Mouse (Mus musculus): ENCODE results near the gene Hydin.
A peak's percentile ranks its signal among the peaks of the same experiment; 100 is the strongest.
"Not testable (repeated sequence)": the region's sequence is repeated elsewhere in the genome, so short reads cannot be mapped to it uniquely, and the experiment has no call there.

The Hydin gene

DNA sequence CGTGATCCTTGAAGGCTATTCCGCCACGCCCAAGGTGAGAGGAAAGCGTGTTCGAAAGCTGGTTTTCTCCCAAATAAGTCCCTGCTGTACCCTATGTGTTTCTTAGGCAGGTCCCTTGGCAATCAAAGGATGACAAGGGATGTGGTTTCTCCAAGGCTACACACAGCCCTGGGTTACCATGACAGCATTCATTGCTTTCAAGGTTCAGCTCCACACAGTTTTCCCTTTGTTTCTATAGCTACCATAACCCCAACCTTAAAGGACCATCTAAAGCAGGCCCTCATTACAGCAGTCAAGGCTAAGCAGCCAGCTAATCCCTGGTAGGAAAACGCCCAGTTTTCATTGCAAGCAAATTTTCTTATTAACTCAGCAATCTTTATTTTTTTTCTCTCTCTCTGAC, 183.7 kb downstream of the Hydin start:
- no peak for DNase-seq (ENCODE audit: low spot score)

DNA sequence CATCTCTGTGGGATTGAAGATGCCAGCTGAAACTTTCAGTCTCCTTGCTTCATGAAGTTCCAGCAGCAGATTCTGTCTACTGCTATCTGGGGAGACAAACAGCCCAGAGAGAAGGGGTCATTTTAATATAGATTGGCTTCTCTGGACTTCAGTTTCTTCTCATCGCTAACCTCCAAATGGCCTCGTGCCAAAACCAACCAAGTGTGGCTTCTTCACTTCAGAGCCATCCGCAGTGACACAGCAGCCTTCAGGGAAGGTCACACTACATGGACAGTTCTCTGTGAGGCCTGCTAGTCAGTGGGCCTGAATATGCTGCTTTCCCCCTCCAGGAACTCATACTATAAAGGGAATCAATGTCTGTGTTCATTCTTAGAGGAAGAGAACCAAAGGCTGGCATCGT, 187.7 kb downstream of the Hydin start:
- DNase-seq (ENCODE audit: low spot score) = no peak

DNA sequence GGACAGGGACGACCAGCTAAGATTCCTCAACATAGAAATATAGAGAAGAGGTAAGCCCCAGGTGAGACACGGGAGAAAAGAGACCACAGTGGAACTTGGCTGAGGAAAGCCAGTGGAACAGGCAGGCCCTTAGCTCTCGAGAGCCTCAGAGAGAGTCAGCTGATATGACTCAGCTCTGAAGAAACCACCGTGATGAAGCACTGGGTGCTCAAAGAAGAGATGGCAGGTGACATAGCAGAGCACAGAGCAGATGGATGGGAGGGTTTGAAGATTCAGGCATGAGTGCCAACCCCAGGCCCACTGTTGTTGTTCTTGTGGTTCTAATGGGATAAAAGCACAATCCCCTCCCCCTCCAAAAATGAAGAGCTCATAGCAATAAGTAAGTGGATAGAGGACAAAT, 190.6 kb downstream of the Hydin start:
- DNase-seq (ENCODE audit: low spot score) = no peak

DNA sequence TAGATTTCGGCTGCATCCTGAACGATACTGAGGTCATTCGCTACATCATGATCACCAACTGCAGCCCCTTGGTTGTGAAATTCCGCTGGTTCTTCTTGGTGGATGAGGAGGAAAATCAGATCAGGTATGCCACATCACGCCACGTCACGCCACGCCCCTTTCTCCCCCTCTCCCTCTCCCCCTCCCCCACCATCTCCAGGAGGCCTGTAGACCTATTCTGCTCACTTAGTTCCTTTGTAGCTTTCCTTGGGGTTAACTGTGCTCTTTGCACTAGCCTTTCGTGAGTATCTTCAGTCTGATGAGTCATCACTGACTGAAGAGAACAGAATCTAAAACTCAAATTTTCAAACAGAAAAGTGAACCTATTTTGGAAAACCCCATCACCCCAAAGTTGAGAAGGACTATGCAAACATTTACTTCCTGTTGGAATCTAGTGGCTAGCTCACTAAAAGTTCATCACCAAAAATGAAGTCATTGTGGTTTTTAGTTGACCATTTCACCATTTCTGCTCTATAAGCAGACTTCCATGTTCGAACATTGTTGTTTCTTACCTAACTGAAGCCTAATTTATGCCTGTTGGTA, 195.9 kb downstream of the Hydin start:
- DNase-seq (ENCODE audit: low spot score) = no peak

DNA sequence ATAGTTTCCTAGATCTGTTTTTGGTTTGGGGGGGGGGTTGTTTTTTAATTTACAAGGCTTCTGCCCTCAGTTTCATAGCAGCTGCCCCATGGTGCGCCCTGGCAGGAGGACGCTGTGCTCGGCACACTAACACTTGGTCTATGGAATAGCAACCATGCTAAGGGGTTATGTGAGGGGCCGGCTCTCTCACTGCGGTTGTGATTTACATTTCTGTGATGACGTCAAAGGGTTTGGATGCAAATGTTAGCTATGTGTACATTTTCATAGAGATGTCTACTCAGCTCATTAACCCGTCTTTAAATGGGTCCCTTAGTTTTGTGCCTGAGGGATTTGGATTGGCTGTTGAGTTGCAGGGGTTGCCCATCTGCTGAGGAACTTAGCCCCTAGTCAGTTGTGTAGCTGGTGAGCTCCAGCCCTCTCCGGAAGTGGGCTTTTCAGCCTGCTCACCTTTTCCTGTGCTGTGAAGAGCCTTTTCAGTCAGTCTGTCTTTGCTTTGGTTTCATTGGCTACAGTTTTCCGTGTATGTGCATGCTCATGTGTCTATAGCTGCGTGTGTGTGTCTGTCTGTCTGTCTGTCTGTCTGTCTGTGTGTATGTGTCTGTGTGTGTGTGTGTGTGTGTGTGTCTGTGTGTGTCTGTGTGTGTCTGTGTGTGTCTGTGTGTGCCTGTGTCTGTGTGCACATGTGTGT, 197.1 kb downstream of the Hydin start:
- no peak for DNase-seq (ENCODE audit: low spot score)

DNA sequence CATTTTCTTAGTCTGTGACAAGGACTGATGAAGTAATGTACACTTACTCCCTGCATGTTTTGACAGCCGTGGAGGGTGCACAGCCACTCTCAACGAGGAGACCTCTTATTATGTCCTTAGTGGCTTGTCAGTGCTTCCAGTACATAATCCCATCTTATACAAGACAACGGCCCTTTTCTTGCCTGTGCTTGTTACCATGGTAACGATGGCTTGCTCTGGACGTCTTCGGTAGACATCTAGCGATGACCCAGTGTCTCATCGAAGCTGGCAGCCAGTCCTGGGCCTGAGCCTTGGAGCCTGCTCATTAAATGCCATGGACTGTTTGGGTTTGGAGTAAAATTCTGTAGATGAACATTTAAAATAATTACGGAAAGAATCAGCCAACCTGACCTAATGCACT, 198.8 kb downstream of the Hydin start:
- no peak for DNase-seq (ENCODE audit: low spot score)

DNA sequence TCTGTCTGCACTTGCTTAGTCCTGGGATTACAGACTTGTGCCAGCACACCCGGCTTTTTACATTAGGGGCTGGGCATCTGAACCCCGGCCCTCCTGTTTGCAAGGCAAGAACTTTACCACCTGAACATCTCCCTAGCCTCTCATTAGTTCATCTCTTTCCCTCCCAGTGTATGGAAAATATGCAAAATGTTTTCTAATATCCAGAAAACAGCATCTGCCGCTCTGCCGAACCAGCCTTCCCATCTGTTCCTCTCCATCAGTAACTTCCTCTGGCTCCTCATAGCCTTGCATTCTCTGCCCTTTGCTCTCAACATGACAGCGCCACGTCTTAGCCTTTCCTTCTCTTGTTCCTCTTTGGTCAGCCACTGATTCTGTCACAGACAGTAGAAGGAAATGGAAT, 210.5 kb downstream of the Hydin start:
- DNase-seq (ENCODE audit: low spot score) = no peak

DNA sequence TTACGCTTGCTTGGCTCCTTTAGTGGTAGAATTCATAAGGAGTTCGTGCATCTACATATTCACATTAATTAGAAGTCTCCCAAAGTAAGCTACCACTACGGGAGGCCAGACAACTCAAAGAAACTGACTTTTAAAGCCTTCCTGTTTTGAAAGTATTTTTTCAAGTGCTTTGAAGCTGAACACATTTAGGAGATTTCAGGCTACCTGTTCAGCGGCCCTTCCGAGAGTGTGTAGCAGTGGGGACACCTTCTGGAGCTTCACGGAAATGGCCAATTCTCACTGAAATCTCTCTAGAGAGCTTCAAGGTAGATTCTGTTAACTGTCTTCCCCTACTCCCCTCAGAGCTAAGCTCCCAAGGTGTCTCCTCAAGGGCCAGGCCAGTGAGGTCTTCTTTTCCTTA, 211.8 kb downstream of the Hydin start:
- DNase-seq (ENCODE audit: low spot score) = peak; percentile 27

DNA sequence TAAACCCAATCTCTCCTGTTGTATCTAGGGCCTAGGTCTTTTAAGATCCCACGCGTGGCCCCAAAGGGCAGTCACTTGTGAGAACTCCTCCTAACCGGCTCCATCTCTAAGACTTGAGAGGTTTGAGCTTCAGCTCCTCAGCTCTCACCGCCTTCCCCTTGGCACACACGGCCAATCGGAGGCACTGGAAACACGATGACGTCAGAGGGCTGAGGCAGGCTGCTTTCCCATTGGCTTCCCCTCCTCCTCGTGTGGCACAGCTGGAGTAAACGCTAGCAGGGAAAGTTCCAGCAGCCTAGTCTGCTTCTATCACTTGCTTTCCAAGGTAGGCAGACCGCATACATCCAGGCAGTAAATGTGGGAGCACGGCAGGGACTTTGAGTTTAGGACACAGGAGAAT, 212.6 kb downstream of the Hydin start:
- DNase-seq (ENCODE audit: low spot score) = no peak

DNA sequence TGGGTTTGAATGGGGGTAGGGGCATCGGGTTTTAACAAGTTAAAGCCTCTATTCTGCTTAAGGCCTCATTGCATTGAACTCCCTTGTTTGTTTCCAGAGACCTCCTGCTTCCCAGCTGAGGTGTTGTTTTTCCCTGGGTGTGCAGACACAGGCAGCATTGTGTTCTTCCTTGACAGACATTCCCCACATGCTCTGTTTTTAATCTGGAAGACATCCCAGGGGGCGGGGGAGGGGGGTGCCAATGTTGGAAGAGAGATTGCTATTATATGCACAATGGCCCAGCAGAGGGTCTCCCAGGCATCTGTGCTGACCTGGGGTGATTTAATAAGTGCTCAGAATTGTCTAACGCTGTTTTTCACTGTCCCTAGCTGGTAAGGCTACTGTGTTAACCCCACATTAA, 215.5 kb downstream of the Hydin start:
- no peak for DNase-seq (ENCODE audit: low spot score)

DNA sequence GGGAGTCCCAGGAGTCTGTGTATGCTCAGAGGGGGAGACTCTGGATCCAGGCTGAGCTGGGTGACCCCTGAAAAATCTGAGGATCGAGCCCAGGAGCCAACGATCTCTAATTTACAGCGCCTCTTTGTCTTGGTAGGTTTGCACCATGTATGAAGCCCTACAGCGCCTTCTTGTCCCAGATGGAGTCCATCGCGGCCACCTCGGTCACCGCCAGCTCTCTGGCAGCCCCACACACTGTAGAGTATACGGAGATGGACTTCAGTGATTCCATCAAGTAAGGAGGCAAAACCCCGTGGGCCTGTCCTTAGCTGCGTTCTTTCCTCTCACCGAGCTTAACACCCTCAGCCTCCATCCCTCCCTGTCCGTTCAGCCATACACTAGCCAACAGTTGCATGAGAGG, 218.5 kb downstream of the Hydin start:
- no peak for DNase-seq (ENCODE audit: low spot score)

DNA sequence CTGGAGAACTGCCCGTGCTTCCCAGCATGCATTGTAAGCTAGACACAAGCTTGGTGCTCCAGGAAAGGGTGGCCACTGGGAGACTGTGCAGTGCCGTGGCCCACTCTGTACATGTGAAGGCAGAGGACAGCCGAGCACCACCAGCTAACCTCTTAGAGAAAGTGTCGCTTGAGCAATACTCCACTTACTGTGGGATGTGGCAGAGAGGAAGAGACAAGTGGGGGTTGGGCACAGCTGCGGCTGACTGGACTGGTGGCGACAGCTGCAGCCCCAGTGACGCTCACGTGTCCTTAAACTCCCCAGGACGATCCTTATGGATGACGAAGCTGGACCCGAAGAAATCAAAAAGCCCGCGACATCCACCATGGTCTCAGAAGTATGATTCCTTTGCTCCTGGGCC, 219.2 kb downstream of the Hydin start:
- no peak for DNase-seq (ENCODE audit: low spot score)

DNA sequence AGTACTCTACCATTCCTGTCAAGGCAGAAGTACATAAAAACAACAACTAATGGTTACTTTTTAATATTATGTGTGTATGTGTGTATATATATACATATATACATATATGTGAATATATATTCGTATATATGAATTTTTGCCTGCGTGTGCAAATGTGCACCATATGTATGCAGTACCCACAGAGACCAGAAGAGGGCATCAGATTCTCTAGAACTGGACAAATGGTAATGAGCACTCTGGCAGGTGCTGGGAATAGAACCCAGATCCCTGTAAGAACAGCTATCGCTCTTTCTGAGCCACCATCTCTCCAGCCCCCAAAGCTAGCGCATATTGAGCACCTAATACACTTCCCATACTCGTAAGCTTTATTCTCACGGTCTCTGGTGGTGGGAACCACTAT, 220.9 kb downstream of the Hydin start:
- no peak for DNase-seq (ENCODE audit: low spot score)

DNA sequence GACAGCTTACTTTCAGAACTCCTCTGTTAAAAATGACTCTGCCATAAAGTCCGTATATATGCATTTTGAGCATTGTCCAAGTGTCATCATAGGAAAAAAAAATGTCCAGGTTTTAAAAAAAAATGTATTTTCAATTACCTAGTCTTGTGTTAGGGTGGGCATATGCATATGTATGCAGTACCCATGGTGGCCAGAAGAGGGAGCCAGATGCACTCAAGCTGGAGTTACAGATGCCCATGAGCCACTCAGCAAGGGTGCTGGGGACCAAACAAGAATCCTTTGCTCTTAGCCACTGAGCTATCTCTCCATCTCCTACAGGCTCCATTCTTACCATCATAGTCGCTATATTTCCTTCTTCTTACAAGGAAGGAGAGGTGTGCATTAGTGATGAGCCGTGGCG, 222.6 kb downstream of the Hydin start:
- DNase-seq (ENCODE audit: low spot score) = no peak

DNA sequence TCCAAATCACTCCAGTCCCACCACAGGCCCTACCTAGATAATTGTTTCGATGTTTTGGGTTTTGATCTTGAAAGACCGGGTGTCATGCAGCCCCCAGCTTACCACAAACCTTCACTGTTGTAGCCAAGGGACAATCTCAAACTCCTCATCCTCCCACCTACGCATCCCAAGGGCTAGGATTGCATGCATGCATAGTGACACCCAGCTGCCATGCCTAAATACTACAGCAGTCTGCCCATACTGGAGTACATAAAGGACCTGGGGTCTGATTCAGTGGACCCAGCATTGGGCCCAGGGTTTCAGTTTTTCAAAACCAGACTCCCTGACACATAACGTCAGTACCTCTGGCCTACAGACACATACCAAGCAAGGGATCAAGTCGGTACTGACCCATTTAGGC, 224.3 kb downstream of the Hydin start:
- no peak for DNase-seq (ENCODE audit: low spot score)

DNA sequence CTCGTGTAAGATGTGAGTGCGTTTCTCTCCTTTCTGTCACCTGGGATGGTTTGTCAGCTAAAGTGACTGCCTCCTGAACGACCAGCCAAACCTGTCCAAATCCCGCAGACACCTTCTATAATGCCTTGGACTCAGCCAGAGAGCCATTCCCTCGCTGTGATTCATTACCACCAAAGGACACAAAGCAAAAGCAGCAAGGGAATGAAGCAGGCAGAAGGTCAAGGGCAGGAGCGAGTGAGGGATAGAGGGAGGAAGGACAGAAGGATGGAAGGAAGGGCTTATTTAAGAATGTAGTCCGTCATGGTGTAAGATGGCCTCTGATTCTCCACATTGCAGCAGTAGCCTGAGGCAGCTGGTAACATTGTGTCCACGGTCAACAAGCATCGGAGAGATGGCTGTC, 229.5 kb downstream of the Hydin start:
- no peak for DNase-seq (ENCODE audit: low spot score)

DNA sequence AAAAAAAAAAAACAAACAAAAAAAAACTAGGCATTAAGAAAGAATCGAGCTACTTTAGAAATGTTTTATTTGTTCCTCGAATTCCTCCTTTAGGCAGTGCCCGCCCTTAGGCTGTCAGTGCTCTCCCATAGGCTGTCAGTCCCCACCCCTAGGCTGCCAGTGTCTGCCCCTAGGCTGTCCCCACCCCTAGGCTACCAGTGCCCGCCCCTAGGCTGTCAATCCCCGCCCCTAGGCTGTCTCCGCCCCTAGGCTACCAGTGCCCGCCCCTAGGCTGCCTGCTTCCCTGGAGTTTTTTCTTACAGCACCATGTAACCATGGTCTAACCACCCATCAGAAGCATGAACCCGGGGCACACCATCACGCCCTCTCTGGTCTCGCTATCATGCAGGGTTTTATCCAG, 233.5 kb downstream of the Hydin start:
- DNase-seq (ENCODE audit: low spot score) = no peak

DNA sequence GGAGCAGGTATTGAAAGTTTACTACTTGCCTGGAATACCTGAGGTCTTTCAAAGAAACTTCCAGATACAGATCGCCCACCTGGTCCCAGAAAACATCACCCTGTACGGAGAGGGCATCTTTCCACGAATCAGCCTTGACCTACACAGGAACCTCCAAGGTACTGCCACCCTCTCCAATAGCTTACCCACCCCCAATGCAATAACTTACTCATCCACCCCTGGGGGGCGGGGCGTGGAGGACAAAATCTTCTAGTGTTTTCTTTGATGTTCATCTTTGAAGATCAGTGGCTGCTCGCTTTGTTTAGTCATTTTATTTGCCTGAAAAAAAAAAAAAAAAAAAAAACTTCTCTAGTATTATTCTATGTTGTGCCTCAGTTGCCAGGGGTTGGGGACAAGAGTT, 233.9 kb downstream of the Hydin start:
- DNase-seq (ENCODE audit: low spot score) = no peak

DNA sequence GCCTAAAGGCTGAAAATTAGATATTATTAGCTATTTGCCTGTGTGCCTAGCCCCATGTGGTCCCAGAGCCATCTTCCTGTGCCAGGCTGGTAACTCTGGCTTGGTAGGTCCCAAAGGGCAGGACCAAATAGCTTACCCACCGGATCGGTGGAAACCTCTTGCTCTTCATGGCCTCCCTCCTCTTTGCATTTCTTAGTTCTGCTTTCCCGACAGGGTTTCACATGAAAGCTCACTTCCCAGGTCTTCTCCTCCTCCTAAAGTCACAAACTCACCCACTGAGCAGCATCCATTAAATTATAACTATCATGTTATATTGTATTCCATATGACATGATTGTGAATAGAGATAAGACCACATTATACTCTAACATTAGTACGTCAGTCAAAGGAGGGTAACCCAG, 234.6 kb downstream of the Hydin start:
- no peak for DNase-seq (ENCODE audit: low spot score)

DNA sequence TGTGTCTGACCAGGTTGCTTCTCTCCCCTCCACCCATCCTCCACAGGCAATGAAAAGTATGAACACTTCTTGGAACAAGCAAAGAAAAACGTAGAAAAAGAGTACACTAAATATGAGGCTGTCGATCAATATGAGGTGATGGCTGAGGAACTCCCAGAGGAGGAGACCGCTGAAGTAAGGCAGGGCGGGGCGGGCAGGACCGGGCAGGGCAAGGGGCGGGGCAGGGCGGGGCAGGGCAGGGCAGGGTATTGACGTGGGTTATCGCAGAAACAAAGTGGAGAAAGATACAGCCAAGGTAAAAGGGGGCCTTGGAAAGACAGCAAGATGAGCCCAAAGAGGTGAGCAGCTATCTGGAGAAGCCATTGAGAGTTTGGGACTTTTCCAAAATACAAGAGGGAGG, 236.1 kb downstream of the Hydin start:
- no peak for DNase-seq (ENCODE audit: low spot score)

DNA sequence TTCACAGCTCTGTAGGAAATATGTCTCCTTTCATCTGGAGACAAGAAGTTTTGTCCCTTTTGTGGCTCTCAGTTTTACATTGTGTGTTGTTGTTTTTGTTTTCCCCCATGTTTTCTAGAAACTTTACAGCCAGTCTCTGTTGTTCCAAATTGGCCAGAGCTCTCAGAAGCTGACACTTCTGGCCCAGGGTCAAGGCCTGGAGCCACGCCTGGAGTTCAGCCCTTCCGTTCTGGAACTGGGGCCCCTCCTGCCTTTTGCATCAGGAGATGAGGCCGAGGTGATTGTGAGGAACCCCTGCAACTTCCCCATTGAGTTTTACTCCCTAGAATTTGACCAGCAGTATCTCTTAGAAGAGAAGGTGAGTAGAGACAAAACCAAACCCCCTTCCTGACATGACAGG, 242.0 kb downstream of the Hydin start:
- DNase-seq (ENCODE audit: low spot score) = no peak

DNA sequence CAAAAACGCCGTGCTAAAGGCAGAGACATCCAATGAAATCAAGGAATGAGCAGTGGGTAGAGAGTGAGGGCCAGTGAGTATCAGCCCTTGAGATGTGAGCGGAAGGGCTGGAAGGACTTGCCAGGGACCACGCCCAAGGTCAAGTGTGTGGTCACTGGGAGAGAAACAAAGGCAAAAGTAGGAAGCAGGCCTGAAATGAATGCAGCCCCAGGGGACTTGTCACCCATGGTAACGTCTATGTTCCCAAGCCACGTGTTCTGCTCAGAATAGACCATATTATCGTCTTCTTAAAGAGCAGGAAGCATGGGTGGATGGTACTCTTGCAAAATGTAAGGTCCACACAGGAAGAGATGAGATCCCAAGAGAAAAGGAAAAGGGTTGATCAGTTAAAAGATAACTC, 253.0 kb downstream of the Hydin start:
- DNase-seq (ENCODE audit: low spot score) = no peak

DNA sequence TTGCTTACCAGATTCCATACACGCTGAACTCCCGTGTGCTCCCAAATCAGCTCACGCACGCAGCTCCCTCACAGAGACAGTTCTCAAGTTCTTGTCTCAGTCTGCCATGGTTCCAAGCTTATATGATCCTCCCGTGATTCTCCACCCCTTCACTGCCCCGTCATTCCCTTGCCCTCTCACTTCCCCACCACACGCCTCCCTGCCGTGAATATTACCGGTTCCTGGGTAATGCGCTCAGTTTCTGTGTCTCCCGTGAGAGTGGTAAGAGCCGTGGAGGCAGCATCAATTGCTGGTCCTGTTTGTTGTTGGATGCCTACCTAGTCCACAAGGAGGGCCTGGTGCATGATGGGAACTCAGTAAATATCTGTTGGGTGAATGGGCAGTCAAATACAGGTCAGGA, 255.1 kb downstream of the Hydin start:
- DNase-seq (ENCODE audit: low spot score) = no peak

DNA sequence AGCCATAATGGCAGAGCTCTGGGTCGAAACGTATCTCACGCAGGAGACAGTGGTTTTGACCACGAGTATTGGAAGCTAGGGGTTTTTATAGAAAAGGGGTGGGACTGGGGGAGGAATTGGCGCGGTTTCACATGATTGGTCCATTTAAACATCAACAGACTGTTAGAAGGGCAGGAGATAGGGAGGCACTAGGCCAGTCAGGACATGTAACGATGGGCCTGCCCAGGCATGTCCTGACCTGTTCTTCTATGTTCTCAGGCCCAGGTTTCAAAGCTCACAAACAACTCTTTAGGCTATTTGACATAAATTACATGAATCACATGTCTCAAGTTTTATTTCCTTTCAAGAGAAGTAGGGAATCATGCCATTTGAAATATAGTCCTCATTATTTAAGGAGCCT, 255.7 kb downstream of the Hydin start:
- DNase-seq (ENCODE audit: low spot score) = not testable (repeated sequence)

DNA sequence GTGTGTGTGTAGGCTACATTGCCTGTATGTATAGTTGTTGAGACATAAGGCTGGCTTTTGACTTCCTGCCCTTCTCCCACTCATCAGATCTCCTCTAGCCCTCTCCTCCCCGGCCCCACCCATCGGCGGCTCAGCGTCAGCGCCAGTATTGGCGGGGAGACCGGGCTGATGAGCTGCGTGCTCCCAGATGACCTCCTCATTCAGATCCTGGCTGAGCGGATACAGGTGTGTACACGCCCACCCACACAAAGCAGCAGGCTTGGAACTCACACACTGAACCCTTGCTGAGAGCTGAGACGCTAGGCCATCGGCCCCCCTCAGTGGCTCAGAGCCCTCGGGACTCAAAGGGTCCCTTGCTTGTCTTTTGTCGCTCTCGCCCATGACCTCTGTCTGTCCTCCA, 256.2 kb downstream of the Hydin start:
- DNase-seq (ENCODE audit: low spot score) = no peak
